Mouse (Mus musculus) left cerebral cortex, postnatal 25 days (tissue): ENCODE measurements around the gene Hsd17b6. TPM values are rescaled to one million over a fixed set of nuclear protein-coding genes. Genes with fewer than 3 reads are reported as not detected.

Experiments
- DNase-seq, 2 experiments: peaks; one replicate each; pipeline ENCODE4 v3.0.0; 2022; ENCODE audit warnings: low spot score in 2 of 2, mixed read lengths in 1 of 2
- intact Hi-C: fragments of 180-260 bp; cut with DNase I; formaldehyde crosslinking; loops from one replicate; pipeline ENCODE4 v1.15.1; 2025
- total RNA-seq, 2 experiments: library from RNA; stranded (reverse); gene quantifications; 2 replicates each; pipeline ENCODE4 v1.2.3; 2021

Hsd17b6 gene
- total RNA-seq, 2 experiments from 2014 or later, result not detected

- intact Hi-C loops, result loop anchor here (2.0 to 5.0 kb wide), 3 partner anchors 65 to 312 kb away; no protein-coding TSS in a partner anchor
- DNase-seq, result no peak
Measured at GRCm38 (mm10) chr10:128009735-128010134, 2.3 kb upstream of the Hsd17b6 start.

- peak; percentile 60 to 85 for DNase-seq
- intact Hi-C loops, result loop anchor here (1.0 to 5.0 kb wide), 4 partner anchors 52 to 311 kb away; no protein-coding TSS in a partner anchor
Measured at GRCm38 (mm10) chr10:128008207-128008889, 937 bp upstream of the Hsd17b6 start.

- no peak for DNase-seq
- intact Hi-C loops, result loop anchor here (5.0 kb wide), 2 partner anchors 263 to 308 kb away; no protein-coding TSS in a partner anchor
Measured at GRCm38 (mm10) chr10:128005479-128005878, 1.9 kb downstream of the Hsd17b6 start.

GRCm38 (mm10) chr10:128004918-128005317 is 2.5 kb downstream of the Hsd17b6 start:
- intact Hi-C loops, result loop anchor here (5.0 kb wide), 2 partner anchors 263 to 308 kb away; no protein-coding TSS in a partner anchor
- no peak for DNase-seq

- no peak for DNase-seq
- intact Hi-C loops, result no loop called here
Measured at GRCm38 (mm10) chr10:128003281-128003801, 4.1 kb downstream of the Hsd17b6 start.

- DNase-seq, result no peak
- intact Hi-C loops, result no loop called here
Measured at GRCm38 (mm10) chr10:127998260-127998659, 9.2 kb downstream of the Hsd17b6 start.

- no peak for DNase-seq
- intact Hi-C loops, result no loop called here
Measured at GRCm38 (mm10) chr10:127996690-127997089, 10.7 kb downstream of the Hsd17b6 start.

GRCm38 (mm10) chr10:127985601-127986000 is 21.8 kb downstream of the Hsd17b6 start:
- intact Hi-C loops, result no loop called here
- DNase-seq, result peak in 1 of 2 experiments; percentile 13

GRCm38 (mm10) chr10:127984650-127985049 is 22.8 kb downstream of the Hsd17b6 start:
- peak in 1 of 2 experiments; percentile 49 for DNase-seq
- intact Hi-C loops, result no loop called here

GRCm38 (mm10) chr10:127975503-127975902 is 31.9 kb downstream of the Hsd17b6 start:
- intact Hi-C loops, result no loop called here
- no peak for DNase-seq

- intact Hi-C loops, result no loop called here
- no peak for DNase-seq
Measured at GRCm38 (mm10) chr10:127974062-127974461, 33.3 kb downstream of the Hsd17b6 start.

- DNase-seq, result no peak
- intact Hi-C loops, result no loop called here
Measured at GRCm38 (mm10) chr10:127971135-127971534, 36.3 kb downstream of the Hsd17b6 start.

GRCm38 (mm10) chr10:127970359-127970831 is 37.0 kb downstream of the Hsd17b6 start:
- DNase-seq, result no peak
- intact Hi-C loops, result no loop called here

- no peak for DNase-seq
- intact Hi-C loops, result no loop called here
Measured at GRCm38 (mm10) chr10:127969820-127970219, 37.6 kb downstream of the Hsd17b6 start.

GRCm38 (mm10) chr10:127966506-127966905 is 40.9 kb downstream of the Hsd17b6 start:
- no peak for DNase-seq
- intact Hi-C loops, result no loop called here

- intact Hi-C loops, result no loop called here
Measured at GRCm38 (mm10) chr10:127964004-127964403, 43.4 kb downstream of the Hsd17b6 start.

GRCm38 (mm10) chr10:127962451-127962850 is 45.0 kb downstream of the Hsd17b6 start:
- intact Hi-C loops, result no loop called here
- DNase-seq, result no peak

More at GRCm38 (mm10) chr10:127964004-127964403, 43.4 kb downstream of the Hsd17b6 start:
- no peak for DNase-seq

GRCm38 (mm10) chr10:127959161-127959679 is 48.2 kb downstream of the Hsd17b6 start:
- intact Hi-C loops, result loop anchor here (10.0 kb wide), 1 partner anchor 226 kb away; the partner anchor contains the start of gene Rbms2
- no peak for DNase-seq

GRCm38 (mm10) chr10:127956168-127956816 is 51.1 kb downstream of the Hsd17b6 start:
- intact Hi-C loops, result loop anchor here (1.0 to 10.0 kb wide), 2 partner anchors 52 to 229 kb away; partner anchors contain the start of gene Rbms2
- peak; percentile 55 to 71 for DNase-seq

- intact Hi-C loops, result loop anchor here (10.0 kb wide), 1 partner anchor 230 kb away; the partner anchor contains the start of gene Rbms2
- no peak for DNase-seq
Measured at GRCm38 (mm10) chr10:127955034-127955433, 52.4 kb downstream of the Hsd17b6 start.
